Comparison of ENCODE assay signal across 10 mouse cellular contexts in genomic region chr14:17903121-17903520, GRCm38 (mm10).
"Had no signal": no experiment of that assay in that cellular context is flagged by ENCODE, and none has a peak within 500 bp of the region (broad histone marks: within the 10 kb centered on the region; RNA-seq: fewer than 3 reads in every experiment).

No protein-coding gene starts in this region.

- H3K27me3 ChIP-seq: liver, embryonic 15.5 days; midbrain, embryonic 13.5 days had no signal

- H3K9ac ChIP-seq: liver, embryonic 15.5 days; midbrain, embryonic 13.5 days had no signal

- H3K4me2 ChIP-seq: liver, embryonic 11.5 days; liver, embryonic 15.5 days; midbrain, embryonic 13.5 days had no signal

- H3K9me3 ChIP-seq: limb, embryonic 10.5 days; liver, embryonic 15.5 days; midbrain, embryonic 13.5 days had no signal

- ATAC-seq: lung, postnatal 0 days; midbrain, embryonic 13.5 days had no signal

- H3K4me3 ChIP-seq: limb, embryonic 10.5 days; liver, embryonic 15.5 days; midbrain, embryonic 13.5 days had no signal

- H3K27ac ChIP-seq: limb, embryonic 10.5 days; liver, embryonic 15.5 days; midbrain, embryonic 13.5 days; stomach, postnatal 0 days had no signal

- H3K4me1 ChIP-seq: limb, embryonic 10.5 days; liver, embryonic 15.5 days; midbrain, embryonic 13.5 days had no signal

- DNase-seq: kidney, postnatal 14 days; lung, adult 2 months; lung, postnatal 36 days; right cerebral cortex, adult 18-20 months had no signal

- H3K36me3 ChIP-seq: limb, embryonic 10.5 days; liver, embryonic 15.5 days; midbrain, embryonic 13.5 days had no signal
